Mouse (Mus musculus): ENCODE measurements around the gene Cnbd2. TPM values are rescaled to one million over a fixed set of nuclear protein-coding genes. Genes with fewer than 3 reads are reported as not detected.
A peak's percentile ranks its signal among the peaks of the same experiment; 100 is the strongest.
"Not testable (repeated sequence)": the region's sequence is repeated elsewhere in the genome, so short reads cannot be mapped to it uniquely, and the experiment has no call there.

The Cnbd2 gene
- polyA plus RNA-seq, 1 experiment from 2014 or later = 6.2 TPM

DNA sequence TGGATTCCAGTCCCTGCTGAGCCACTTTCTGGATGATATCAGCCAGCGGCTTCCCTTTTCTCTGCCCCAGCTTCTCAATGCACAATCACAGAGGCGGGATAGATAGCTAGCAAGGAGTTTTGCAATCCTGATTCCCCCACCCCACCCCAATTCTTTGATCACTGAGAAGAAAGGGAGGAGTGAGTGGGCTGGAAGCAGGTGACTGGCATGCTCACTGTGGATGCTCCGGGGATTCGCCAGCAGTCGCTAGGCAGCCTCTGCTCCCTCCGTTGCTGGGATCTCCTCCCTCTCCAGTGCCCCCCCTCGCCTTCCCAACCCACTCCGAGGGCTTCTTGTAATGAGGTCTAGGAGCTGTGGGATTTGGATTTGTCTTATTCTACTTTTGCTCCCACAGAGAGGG, 96.1 kb downstream of the Cnbd2 start:
- Histone ChIP-seq H3K27me3 (replicated peaks; ENCODE audit: control insufficient read depth, insufficient read depth, low read length) (no peaks in the 10 kb centered on the region), H3K9ac (ENCODE audit: low read depth, low read length) (peak overlapping the region; percentile 45), H3K4me3 (ENCODE audit: low read length) (no peak overlapping the region), H3K27ac (ENCODE audit: low read depth, low read length) (no peak overlapping the region), H3K4me1 (ENCODE audit: control insufficient read depth, insufficient read depth, low read depth, low read length) (peaks cover 4% of the 10 kb centered on the region; the same call in 1 of the 2 replicates), H3K36me3 (ENCODE audit: control insufficient read depth, insufficient read depth, low read length) (no peaks in the 10 kb centered on the region), H3K4me2 (ENCODE audit: low read length) (peak overlapping the region; percentile 23; the same call in 1 of the 2 replicates), H3K9me3 (ENCODE audit: control insufficient read depth, low read length) (no peaks in the 10 kb centered on the region)
- ATAC-seq = no peak
- WGBS = 18% methylated on average over 8 of the region's 8 CpGs

DNA sequence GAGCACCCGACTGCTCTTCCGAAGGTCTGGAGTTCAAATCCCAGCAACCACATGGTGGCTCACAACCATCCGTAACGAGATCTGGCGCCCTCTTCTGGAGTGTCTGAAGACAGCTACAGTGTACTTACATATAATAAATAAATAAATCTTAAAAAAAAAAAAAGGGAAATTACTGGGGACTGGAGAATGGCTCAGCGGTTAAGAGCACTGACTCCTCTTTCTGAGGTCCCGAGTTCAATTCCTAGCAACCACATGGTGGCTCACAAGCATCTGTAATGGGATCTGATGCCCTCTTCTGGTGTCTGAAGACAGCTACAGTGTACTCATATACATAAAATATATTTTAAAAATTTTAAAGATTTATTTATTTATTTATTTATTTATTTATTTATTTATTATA, 99.2 kb downstream of the Cnbd2 start:
- H3K4me3 ChIP-seq (ENCODE audit: low read length); H3K4me1 ChIP-seq (ENCODE audit: control insufficient read depth, insufficient read depth, low read depth, low read length); H3K27ac ChIP-seq (ENCODE audit: low read depth, low read length); H3K27me3 ChIP-seq (replicated peaks; ENCODE audit: control insufficient read depth, insufficient read depth, low read length); H3K9ac ChIP-seq (ENCODE audit: low read depth, low read length); H3K9me3 ChIP-seq (ENCODE audit: control insufficient read depth, low read length); ATAC-seq; H3K36me3 ChIP-seq (ENCODE audit: control insufficient read depth, insufficient read depth, low read length); H3K4me2 ChIP-seq (ENCODE audit: low read length): not testable (repeated sequence)
- WGBS = 78% methylated on average over 5 of the region's 7 CpGs

GRCm38 (mm10) chr2:156414996-156415395, 102.9 kb downstream of the Cnbd2 start:
- no peaks in the 10 kb centered on the region for H3K36me3 ChIP-seq (ENCODE audit: control insufficient read depth, insufficient read depth, low read length)
- H3K9ac ChIP-seq (ENCODE audit: low read depth, low read length) = no peak overlapping the region
- H3K27ac ChIP-seq (ENCODE audit: low read depth, low read length) = no peak overlapping the region
- WGBS = 78% methylated on average over 2 of the region's 2 CpGs
- H3K9me3 ChIP-seq (ENCODE audit: control insufficient read depth, low read length) = no peaks in the 10 kb centered on the region
- no peaks in the 10 kb centered on the region for H3K27me3 ChIP-seq (replicated peaks; ENCODE audit: control insufficient read depth, insufficient read depth, low read length)
- no peak for ATAC-seq
- H3K4me1 ChIP-seq (ENCODE audit: control insufficient read depth, insufficient read depth, low read depth, low read length) = peaks cover 2% of the 10 kb centered on the region; the same call in 1 of the 2 replicates
- H3K4me2 ChIP-seq (ENCODE audit: low read length) = no peak overlapping the region
- H3K4me3 ChIP-seq (ENCODE audit: low read length) = no peak overlapping the region

GRCm38 (mm10) chr2:156415674-156416073, 103.6 kb downstream of the Cnbd2 start:
- no peak overlapping the region for H3K4me3 ChIP-seq (ENCODE audit: low read length)
- no peak overlapping the region for H3K4me2 ChIP-seq (ENCODE audit: low read length)
- no peak for ATAC-seq
- H3K27ac ChIP-seq (ENCODE audit: low read depth, low read length) = no peak overlapping the region
- WGBS = 71% methylated on average over 5 of the region's 5 CpGs
- no peak overlapping the region for H3K9ac ChIP-seq (ENCODE audit: low read depth, low read length)
- H3K9me3 ChIP-seq (ENCODE audit: control insufficient read depth, low read length) = no peaks in the 10 kb centered on the region
- H3K27me3 ChIP-seq (replicated peaks; ENCODE audit: control insufficient read depth, insufficient read depth, low read length) = no peaks in the 10 kb centered on the region
- H3K36me3 ChIP-seq (ENCODE audit: control insufficient read depth, insufficient read depth, low read length) = no peaks in the 10 kb centered on the region
- peaks cover 5% of the 10 kb centered on the region; the same call in 1 of the 2 replicates for H3K4me1 ChIP-seq (ENCODE audit: control insufficient read depth, insufficient read depth, low read depth, low read length)

- WGBS = 50% methylated on average over 1 of the region's 1 CpGs
These were observed 105.1 kb downstream of the Cnbd2 start for GRCm38 (mm10) chr2:156417194-156417593.

DNA sequence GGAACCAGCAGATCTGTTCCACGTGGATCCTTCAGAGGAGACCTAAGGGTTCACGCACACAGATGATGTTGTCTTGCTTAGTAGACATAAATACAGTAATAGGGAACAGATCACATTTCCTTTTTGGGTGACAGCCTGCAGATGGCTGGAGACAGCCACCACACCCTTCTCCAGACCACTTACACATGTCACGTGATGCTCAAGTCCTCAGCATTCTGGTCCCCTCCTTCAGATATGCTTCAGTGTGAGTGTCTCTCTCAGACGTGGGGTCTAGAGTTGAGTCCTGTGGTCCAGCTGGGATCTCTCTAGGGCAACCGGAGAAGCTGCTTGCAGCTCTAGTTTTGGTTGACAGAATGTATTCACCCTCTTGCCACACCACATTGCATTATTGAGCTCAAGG, 106.4 kb downstream of the Cnbd2 start:
- no peak overlapping the region for H3K9ac ChIP-seq (ENCODE audit: low read depth, low read length)
- no peaks in the 10 kb centered on the region for H3K27me3 ChIP-seq (replicated peaks; ENCODE audit: control insufficient read depth, insufficient read depth, low read length)
- no peak overlapping the region for H3K4me3 ChIP-seq (ENCODE audit: low read length)
- WGBS = 84% methylated on average over 5 of the region's 5 CpGs
- H3K4me2 ChIP-seq (ENCODE audit: low read length) = no peak overlapping the region
- H3K36me3 ChIP-seq (ENCODE audit: control insufficient read depth, insufficient read depth, low read length) = no peaks in the 10 kb centered on the region
- no peak overlapping the region for H3K27ac ChIP-seq (ENCODE audit: low read depth, low read length)
- H3K9me3 ChIP-seq (ENCODE audit: control insufficient read depth, low read length) = no peaks in the 10 kb centered on the region
- peaks cover 10% of the 10 kb centered on the region for H3K4me1 ChIP-seq (ENCODE audit: control insufficient read depth, insufficient read depth, low read depth, low read length)
- ATAC-seq = no peak

More at GRCm38 (mm10) chr2:156417194-156417593, 105.1 kb downstream of the Cnbd2 start:
- H3K27ac ChIP-seq (ENCODE audit: low read depth, low read length) = no peak overlapping the region
- H3K4me2 ChIP-seq (ENCODE audit: low read length) = no peak overlapping the region
- ATAC-seq = no peak
- H3K9ac ChIP-seq (ENCODE audit: low read depth, low read length) = no peak overlapping the region
- no peaks in the 10 kb centered on the region for H3K27me3 ChIP-seq (replicated peaks; ENCODE audit: control insufficient read depth, insufficient read depth, low read length)
- no peaks in the 10 kb centered on the region for H3K36me3 ChIP-seq (ENCODE audit: control insufficient read depth, insufficient read depth, low read length)
- H3K9me3 ChIP-seq (ENCODE audit: control insufficient read depth, low read length) = no peaks in the 10 kb centered on the region
- H3K4me1 ChIP-seq (ENCODE audit: control insufficient read depth, insufficient read depth, low read depth, low read length) = peaks cover 5% of the 10 kb centered on the region; the same call in 1 of the 2 replicates
- no peak overlapping the region for H3K4me3 ChIP-seq (ENCODE audit: low read length)

GRCm38 (mm10) chr2:156420327-156420693, 108.2 kb downstream of the Cnbd2 start:
- Histone ChIP-seq H3K36me3 (ENCODE audit: control insufficient read depth, insufficient read depth, low read length) (no peaks in the 10 kb centered on the region), H3K4me3 (ENCODE audit: low read length) (peak overlapping the region; percentile 73), H3K27ac (ENCODE audit: low read depth, low read length) (peak overlapping the region; percentile 95), H3K4me2 (ENCODE audit: low read length) (peak overlapping the region; percentile 81), H3K27me3 (replicated peaks; ENCODE audit: control insufficient read depth, insufficient read depth, low read length) (no peaks in the 10 kb centered on the region), H3K9ac (ENCODE audit: low read depth, low read length) (peak overlapping the region; percentile 87), H3K9me3 (ENCODE audit: control insufficient read depth, low read length) (no peaks in the 10 kb centered on the region), H3K4me1 (ENCODE audit: control insufficient read depth, insufficient read depth, low read depth, low read length) (peaks cover 18% of the 10 kb centered on the region)
- 4% methylated on average over 14 of the region's 14 CpGs for WGBS
- peak; percentile 34 for ATAC-seq

DNA sequence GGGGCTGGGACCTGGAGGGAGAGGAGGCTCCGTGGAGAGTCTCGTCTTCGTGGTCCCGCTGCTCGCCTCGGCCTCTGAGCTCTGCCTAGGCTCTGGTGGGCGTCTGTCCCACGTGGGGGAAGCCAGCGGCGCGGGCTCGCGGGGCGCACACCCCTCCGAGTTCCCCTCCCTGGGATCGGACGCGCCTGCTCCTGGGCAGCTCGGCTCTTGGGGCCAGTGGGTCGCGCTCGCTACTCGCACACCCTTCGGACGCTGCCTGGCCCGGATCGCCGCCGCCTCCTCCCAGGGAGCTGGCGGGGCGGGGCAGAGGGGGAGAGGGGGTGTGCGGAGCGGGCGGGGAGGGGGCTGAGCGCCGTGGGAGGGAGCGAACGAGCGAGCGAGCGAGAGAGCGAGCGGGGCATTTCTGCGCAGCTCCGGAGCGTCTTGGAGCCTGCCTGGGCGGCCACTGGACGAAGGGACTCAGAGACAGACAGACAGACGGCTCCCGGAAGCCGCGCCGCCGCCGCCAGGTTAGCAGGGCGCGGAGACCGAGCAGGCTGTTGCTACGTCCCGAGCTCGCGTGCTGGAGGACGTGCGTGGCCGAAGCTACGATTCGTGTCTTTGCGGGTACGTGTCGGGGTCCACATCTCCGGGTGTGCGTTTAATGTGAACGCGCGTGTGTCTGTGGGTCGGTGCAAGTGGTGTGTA, 108.7 kb downstream of the Cnbd2 start, which contains the start of gene Epb41l1:
Gene Epb41l1, plus strand, starts transcription at position 216 of the 687 bp plus-strand sequence.
- H3K27ac ChIP-seq (ENCODE audit: low read depth, low read length) = peak within 1 kb of the TSS; percentile 95
- peak within 1 kb of the TSS; percentile 81 for H3K4me2 ChIP-seq (ENCODE audit: low read length)
- H3K36me3 ChIP-seq (ENCODE audit: control insufficient read depth, insufficient read depth, low read length) = no peaks in the 10 kb centered on the region
- no peaks in the 10 kb centered on the region for H3K27me3 ChIP-seq (replicated peaks; ENCODE audit: control insufficient read depth, insufficient read depth, low read length)
- H3K4me3 ChIP-seq (ENCODE audit: low read length) = peak within 1 kb of the TSS; percentile 73
- peak; percentile 70 for ATAC-seq
- WGBS = under 1% methylated on average over 66 of the region's 76 CpGs
- H3K9me3 ChIP-seq (ENCODE audit: control insufficient read depth, low read length) = no peaks in the 10 kb centered on the region
- peaks cover 18% of the 10 kb centered on the region for H3K4me1 ChIP-seq (ENCODE audit: control insufficient read depth, insufficient read depth, low read depth, low read length)
- H3K9ac ChIP-seq (ENCODE audit: low read depth, low read length) = peak within 1 kb of the TSS; percentile 87

DNA sequence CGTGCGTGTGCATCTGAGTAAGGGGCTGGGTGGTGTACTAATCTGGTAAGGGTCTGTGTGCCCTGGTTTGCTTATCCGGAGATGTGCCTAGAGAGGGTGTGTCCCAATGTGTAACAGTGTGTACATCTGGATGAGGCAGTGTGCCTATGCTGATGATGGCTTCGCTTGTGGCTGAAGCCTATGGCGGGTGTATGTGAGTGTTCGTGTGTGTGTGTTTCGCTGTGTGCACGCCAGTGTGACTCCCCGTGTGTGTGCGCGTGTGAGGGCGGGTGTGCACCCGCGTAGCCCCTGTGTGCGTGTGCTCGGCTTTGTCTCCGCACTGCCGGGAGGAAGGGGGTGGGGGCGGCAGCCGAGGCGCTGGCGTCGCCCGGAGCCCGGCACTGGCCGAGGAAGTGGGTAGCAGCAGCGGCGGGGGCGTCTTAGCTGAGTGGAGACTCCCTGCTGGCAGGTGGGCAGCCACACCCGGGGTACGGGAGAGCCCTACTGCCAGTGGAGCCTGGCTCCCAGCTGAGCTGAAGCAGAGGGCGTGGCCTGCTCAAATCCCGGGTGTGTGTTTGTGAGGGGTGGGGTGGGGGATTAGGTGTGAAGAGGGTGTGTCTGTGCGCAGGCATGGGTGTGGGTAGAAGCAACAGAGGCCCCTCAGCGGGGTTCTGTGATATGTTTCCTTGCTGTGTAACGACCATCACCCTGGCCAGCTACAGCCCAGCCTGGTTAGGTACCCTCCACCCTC, 109.4 kb downstream of the Cnbd2 start:
- Histone ChIP-seq H3K4me3 (ENCODE audit: low read length) (peak overlapping the region; percentile 73), H3K9ac (ENCODE audit: low read depth, low read length) (peak overlapping the region; percentile 87), H3K27ac (ENCODE audit: low read depth, low read length) (peak overlapping the region; percentile 95), H3K4me2 (ENCODE audit: low read length) (peak overlapping the region; percentile 81), H3K36me3 (ENCODE audit: control insufficient read depth, insufficient read depth, low read length) (no peaks in the 10 kb centered on the region), H3K4me1 (ENCODE audit: control insufficient read depth, insufficient read depth, low read depth, low read length) (peaks cover 18% of the 10 kb centered on the region), H3K27me3 (replicated peaks; ENCODE audit: control insufficient read depth, insufficient read depth, low read length) (no peaks in the 10 kb centered on the region), H3K9me3 (ENCODE audit: control insufficient read depth, low read length) (no peaks in the 10 kb centered on the region)
- under 1% methylated on average over 36 of the region's 36 CpGs for WGBS
- peak; percentile 77 for ATAC-seq
